Mouse (Mus musculus): ENCODE measurements at regions not wholly inside any gene's neighbourhood (a gene's known extent, or its start where the extent isn't known, plus 50 kb on each side); places are given as distances from the start of the nearest gene placed in this dataset.

DNA sequence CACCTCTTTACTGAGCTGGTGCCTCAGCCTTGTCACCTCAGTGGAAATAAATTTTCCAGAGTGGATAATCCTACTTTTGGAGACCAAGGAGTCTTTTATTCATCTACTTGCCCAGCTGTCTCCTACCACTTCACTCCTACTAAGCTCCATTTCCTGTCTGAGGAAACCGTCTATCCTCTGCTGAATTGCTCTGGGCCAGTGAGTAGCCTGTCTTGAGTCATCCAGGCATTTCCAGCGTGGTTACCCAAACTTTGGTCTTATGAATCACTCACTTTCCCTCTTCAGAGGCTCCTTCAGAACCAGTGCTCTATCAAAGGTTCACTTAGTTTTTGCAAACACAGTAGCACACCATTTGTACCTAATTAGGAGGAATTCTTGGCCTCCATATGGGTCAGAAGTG is 303.2 kb upstream of the Ctso start:
- Histone ChIP-seq H3K4me1 (ENCODE audit: insufficient read depth, low read length) (no peaks in the 10 kb centered on the region), H3K36me3 (ENCODE audit: insufficient read depth, low read length) (no peaks in the 10 kb centered on the region), H3K4me3 (ENCODE audit: low read length) (no peak overlapping the region), H3K4me2 (ENCODE audit: low read depth, low read length) (no peak overlapping the region), H3K9ac (replicated peaks; ENCODE audit: low read length) (no peak overlapping the region), H3K27me3 (ENCODE audit: insufficient read depth, low read length) (no peaks in the 10 kb centered on the region), H3K9me3 (ENCODE audit: low read length) (no peaks in the 10 kb centered on the region), H3K27ac (no peak overlapping the region)
- no peak for TF ChIP-seq CTCF (IDR thresholded peaks at IDR 0.05; ENCODE audit: low read depth)
- DNase-seq (ENCODE audit: low spot score): no peak
- ATAC-seq: no peak
- WGBS: 78% methylated on average over 2 of the region's 2 CpGs

DNA sequence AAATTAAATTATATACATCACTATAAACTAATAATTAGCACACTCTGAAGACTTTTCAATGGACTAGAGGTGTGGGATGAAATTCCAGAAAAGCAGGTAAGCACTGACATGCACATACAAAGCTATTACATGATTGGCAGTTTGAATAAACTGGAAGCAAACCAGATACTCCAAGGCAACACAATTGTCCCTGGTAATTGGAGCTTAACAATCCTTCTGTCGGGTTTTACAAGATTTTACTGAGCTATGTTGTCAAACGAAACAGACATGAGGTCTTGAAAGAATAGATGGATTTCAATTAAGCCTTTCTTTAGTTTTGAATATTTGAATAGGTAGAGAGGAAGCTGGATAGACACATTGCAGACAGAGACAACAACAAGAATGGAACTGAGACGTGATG is 273.9 kb upstream of the Ctso start:
- no peak for DNase-seq (ENCODE audit: low spot score)
- WGBS: 14% methylated on average over 3 of the region's 3 CpGs

DNA sequence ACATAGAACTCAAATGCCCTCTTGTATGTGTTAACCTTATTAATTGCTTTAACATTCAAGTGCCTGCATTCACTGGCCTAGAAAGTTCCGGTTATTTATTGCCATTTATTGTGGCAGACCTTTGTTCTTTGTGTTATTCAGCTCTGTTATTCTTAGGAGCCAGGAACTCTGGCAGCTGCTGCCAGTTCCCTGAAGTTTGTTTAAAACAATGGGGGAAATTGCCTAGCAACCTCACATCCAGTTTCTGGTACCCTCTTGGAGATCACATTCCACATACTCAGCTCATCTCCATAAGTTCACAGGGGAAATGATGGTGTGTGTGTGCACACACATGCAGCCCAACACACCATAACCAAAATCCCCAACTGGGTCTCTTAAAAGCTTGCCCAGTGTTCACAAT is 270.8 kb upstream of the Ctso start:
- Histone ChIP-seq H3K27me3 (ENCODE audit: insufficient read depth, low read length) (no peaks in the 10 kb centered on the region), H3K9ac (replicated peaks; ENCODE audit: low read length) (no peak overlapping the region), H3K4me2 (ENCODE audit: low read depth, low read length) (no peak overlapping the region), H3K27ac (no peak overlapping the region), H3K4me1 (ENCODE audit: insufficient read depth, low read length) (no peaks in the 10 kb centered on the region), H3K4me3 (ENCODE audit: low read length) (no peak overlapping the region), H3K9me3 (ENCODE audit: low read length) (no peaks in the 10 kb centered on the region), H3K36me3 (ENCODE audit: insufficient read depth, low read length) (no peaks in the 10 kb centered on the region)
- WGBS: 3% methylated on average over 1 of the region's 1 CpGs
- DNase-seq (ENCODE audit: low spot score) (peak; percentile 30), ATAC-seq (no peak)
- no peak for TF ChIP-seq CTCF (IDR thresholded peaks at IDR 0.05; ENCODE audit: low read depth)

More for the DNA sequence above, 273.9 kb upstream of the Ctso start:
- Histone ChIP-seq H3K4me3 (ENCODE audit: low read length) (no peak overlapping the region), H3K27me3 (ENCODE audit: insufficient read depth, low read length) (no peaks in the 10 kb centered on the region), H3K9ac (replicated peaks; ENCODE audit: low read length) (no peak overlapping the region), H3K36me3 (ENCODE audit: insufficient read depth, low read length) (no peaks in the 10 kb centered on the region), H3K4me1 (ENCODE audit: insufficient read depth, low read length) (no peaks in the 10 kb centered on the region), H3K27ac (no peak overlapping the region), H3K4me2 (ENCODE audit: low read depth, low read length) (no peak overlapping the region), H3K9me3 (ENCODE audit: low read length) (no peaks in the 10 kb centered on the region)
- no peak for ATAC-seq
- no peak for TF ChIP-seq CTCF (IDR thresholded peaks at IDR 0.05; ENCODE audit: low read depth)

DNA sequence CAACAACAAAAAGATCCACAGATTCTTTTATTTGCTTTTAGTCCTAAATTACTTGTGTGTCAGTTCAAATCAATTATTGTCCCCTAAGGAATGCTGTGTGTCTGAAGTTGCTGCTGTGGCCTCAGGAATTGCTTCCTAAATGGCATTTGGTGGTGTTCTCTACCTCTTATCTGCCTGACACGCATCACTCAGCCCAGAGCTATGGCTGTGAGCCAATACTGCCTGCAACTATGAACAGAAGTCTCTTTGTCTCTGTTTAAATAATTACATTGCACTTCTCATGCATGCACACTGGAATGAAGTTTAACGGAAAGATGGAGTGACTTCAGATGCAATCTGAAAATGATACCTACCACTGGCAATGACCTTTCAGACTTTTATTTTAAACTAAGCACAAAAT is 266.1 kb upstream of the Ctso start:
- DNase-seq (ENCODE audit: low spot score) (no peak), ATAC-seq (no peak)
- no peaks in the 10 kb centered on the region for H3K9me3 ChIP-seq (ENCODE audit: low read length)
- H3K4me2 ChIP-seq (ENCODE audit: low read depth, low read length): no peak overlapping the region
- H3K4me1 ChIP-seq (ENCODE audit: insufficient read depth, low read length): no peaks in the 10 kb centered on the region
- no peaks in the 10 kb centered on the region for H3K36me3 ChIP-seq (ENCODE audit: insufficient read depth, low read length)
- WGBS: 29% methylated on average over 2 of the region's 2 CpGs
- no peak for TF ChIP-seq CTCF (IDR thresholded peaks at IDR 0.05; ENCODE audit: low read depth)
- H3K27me3 ChIP-seq (ENCODE audit: insufficient read depth, low read length): no peaks in the 10 kb centered on the region
- no peak overlapping the region for H3K4me3 ChIP-seq (ENCODE audit: low read length)
- no peak overlapping the region for H3K9ac ChIP-seq (replicated peaks; ENCODE audit: low read length)
- H3K27ac ChIP-seq: no peak overlapping the region

DNA sequence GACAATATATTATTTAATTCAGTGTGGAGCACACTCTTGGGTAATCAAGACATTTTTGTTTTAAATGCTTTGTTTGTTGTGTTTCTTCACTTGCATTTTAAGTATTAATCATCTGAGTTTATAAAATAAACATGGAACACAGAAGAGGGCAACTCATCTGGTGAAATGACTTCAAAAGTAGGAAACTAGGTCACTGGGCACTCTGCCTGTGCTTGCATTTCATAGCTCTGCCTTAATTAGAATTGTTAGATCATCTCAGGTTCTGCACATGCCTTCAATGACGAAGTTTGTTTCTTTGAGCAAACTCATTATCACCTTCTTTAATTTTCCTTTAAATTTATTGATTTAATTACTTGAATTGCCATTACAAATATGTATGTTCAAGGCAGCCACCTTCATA is 255.8 kb upstream of the Ctso start:
- H3K27ac ChIP-seq: no peak overlapping the region
- no peaks in the 10 kb centered on the region for H3K27me3 ChIP-seq (ENCODE audit: insufficient read depth, low read length)
- DNase-seq (ENCODE audit: low spot score) (peak; percentile 9), ATAC-seq (no peak)
- H3K36me3 ChIP-seq (ENCODE audit: insufficient read depth, low read length): no peaks in the 10 kb centered on the region
- no peak overlapping the region for H3K9ac ChIP-seq (replicated peaks; ENCODE audit: low read length)
- H3K4me2 ChIP-seq (ENCODE audit: low read depth, low read length): no peak overlapping the region
- TF ChIP-seq CTCF (IDR thresholded peaks at IDR 0.05; ENCODE audit: low read depth): no peak
- no peaks in the 10 kb centered on the region for H3K9me3 ChIP-seq (ENCODE audit: low read length)
- H3K4me1 ChIP-seq (ENCODE audit: insufficient read depth, low read length): no peaks in the 10 kb centered on the region
- 67% methylated on average over 1 of the region's 1 CpGs for WGBS
- H3K4me3 ChIP-seq (ENCODE audit: low read length): no peak overlapping the region

DNA sequence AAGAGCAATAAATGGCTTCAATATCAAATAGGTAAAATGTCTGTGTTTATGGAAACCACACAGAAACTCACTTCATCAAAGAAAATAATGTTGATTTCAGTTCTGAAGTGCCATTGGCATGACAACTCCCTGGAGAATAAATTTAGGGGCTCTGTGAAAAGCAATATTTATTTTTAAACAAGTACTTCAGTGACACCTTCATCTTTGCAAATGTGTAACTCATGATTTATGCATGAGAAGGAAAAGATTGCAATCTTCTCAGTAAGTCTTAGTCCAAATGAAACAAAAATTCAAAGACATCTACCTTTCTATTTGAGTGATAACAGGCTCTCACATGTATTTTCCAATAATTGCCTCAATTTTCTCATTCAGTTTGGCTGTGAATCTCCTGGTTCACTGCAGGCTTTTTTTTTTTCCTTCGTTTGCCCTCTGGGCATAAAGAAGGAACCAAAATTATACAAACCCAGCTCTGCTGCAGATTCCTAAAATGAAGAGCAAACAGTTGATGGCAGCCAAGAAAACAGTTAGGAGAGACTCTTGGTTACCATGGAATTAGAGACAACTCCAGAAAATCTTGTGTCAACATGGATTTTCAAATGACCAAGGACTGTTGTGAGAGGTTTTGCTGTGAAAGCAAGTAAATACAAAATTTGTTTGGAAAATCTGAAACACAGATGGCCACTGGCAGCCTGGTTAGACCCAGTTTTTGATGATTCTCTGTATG is 230.3 kb upstream of the Ctso start:
- Histone ChIP-seq H3K4me3 (ENCODE audit: low read length) (no peak overlapping the region), H3K27me3 (ENCODE audit: insufficient read depth, low read length) (no peaks in the 10 kb centered on the region), H3K36me3 (ENCODE audit: insufficient read depth, low read length) (no peaks in the 10 kb centered on the region), H3K9ac (replicated peaks; ENCODE audit: low read length) (no peak overlapping the region), H3K4me1 (ENCODE audit: insufficient read depth, low read length) (no peaks in the 10 kb centered on the region), H3K9me3 (ENCODE audit: low read length) (no peaks in the 10 kb centered on the region), H3K27ac (no peak overlapping the region), H3K4me2 (ENCODE audit: low read depth, low read length) (no peak overlapping the region)
- TF ChIP-seq CTCF (IDR thresholded peaks at IDR 0.05; ENCODE audit: low read depth): no peak
- ATAC-seq (no peak), DNase-seq (ENCODE audit: low spot score) (peak; percentile 32)
- WGBS: 42% methylated on average over 1 of the region's 1 CpGs

DNA sequence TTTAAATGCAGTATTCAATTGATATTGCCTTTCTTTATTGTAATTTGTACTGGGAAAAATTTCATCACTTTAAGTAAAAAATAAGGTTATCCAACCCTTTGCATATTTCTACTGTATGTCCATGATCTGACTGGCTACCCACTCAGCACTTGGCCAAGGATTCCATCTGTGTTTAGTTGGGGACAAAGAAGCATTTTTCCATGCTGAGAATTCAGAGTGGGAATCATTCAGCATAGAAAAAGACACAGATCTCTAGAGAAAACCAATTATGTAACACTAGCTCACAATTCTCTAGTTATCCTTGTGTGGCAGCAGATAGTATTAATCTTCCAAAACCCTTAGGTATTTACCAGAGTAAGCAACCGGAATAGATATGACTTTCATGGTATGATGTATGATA is 213.5 kb upstream of the Ctso start:
- DNase-seq (ENCODE audit: low spot score): no peak
- ATAC-seq: no peak
- TF ChIP-seq CTCF (IDR thresholded peaks at IDR 0.05; ENCODE audit: low read depth): no peak
- 72% methylated on average over 1 of the region's 1 CpGs for WGBS
- Histone ChIP-seq H3K9ac (replicated peaks; ENCODE audit: low read length) (no peak overlapping the region), H3K36me3 (ENCODE audit: insufficient read depth, low read length) (no peaks in the 10 kb centered on the region), H3K4me3 (ENCODE audit: low read length) (no peak overlapping the region), H3K27me3 (ENCODE audit: insufficient read depth, low read length) (no peaks in the 10 kb centered on the region), H3K4me1 (ENCODE audit: insufficient read depth, low read length) (no peaks in the 10 kb centered on the region), H3K27ac (no peak overlapping the region), H3K4me2 (ENCODE audit: low read depth, low read length) (no peak overlapping the region), H3K9me3 (ENCODE audit: low read length) (no peaks in the 10 kb centered on the region)
